Mouse (Mus musculus): ENCODE measurements around the gene Gm28035. TPM values are rescaled to one million over a fixed set of nuclear protein-coding genes. Genes with fewer than 3 reads are reported as not detected.
A peak's percentile ranks its signal among the peaks of the same experiment; 100 is the strongest.

Gm28035 gene
- polyA plus RNA-seq, 1 experiment = 0.98 TPM

DNA sequence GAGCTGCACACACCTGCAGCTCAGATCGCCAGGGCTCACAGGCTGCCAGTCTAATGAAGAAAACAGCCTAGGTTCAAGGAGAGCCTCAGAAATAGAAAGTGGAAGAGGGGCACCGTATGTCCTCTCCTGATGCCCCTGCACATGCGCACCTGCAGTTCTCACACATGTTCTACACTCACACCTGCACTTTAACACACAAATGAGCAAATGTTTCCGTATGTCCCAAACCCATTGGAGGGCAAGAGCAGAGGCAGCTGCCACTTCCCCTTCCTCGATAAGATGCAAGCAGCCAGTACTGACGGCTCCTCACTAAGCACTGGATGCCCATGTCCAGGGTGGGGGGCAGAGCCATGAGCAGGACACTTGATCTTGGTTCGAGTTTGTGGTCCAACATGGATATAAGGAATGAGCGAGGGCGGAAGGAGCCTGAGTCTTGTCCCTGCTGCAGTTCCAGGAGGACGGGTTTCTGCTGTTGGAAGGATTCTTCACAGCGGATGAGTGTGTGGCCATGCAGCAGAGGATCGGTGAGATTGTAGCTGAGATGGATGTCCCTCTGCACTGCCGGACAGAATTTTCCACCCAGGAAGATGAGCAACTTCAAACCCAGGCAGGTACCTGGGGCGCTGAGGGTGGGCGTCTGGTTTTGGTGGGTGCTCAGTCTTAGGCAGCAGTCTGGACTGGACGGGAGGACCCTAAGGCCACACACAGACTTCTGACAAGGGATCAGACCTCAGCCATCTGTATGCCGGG is 29.0 kb downstream of the Gm28035 start:
- Histone ChIP-seq H3K27ac (ENCODE audit: control insufficient read depth, insufficient read depth, low read depth, low read length) (no peak overlapping the region), H3K4me1 (ENCODE audit: control insufficient read depth, insufficient read depth, low read length) (peaks cover 3% of the 10 kb centered on the region; the same call in 1 of the 2 replicates), H3K36me3 (ENCODE audit: control insufficient read depth, insufficient read depth, low read length) (no peaks in the 10 kb centered on the region), H3K27me3 (ENCODE audit: control insufficient read depth, insufficient read depth, low read length) (no peaks in the 10 kb centered on the region), H3K4me3 (ENCODE audit: control insufficient read depth, low read depth, low read length) (no peak overlapping the region)
- TF ChIP-seq POLR2A (IDR thresholded peaks at IDR 0.05; ENCODE audit: control insufficient read depth, low read depth, low read length) (no peak), CTCF (IDR thresholded peaks at IDR 0.05; ENCODE audit: control insufficient read depth, insufficient read depth, insufficient replicate concordance, low read depth, low read length) (no peak)

DNA sequence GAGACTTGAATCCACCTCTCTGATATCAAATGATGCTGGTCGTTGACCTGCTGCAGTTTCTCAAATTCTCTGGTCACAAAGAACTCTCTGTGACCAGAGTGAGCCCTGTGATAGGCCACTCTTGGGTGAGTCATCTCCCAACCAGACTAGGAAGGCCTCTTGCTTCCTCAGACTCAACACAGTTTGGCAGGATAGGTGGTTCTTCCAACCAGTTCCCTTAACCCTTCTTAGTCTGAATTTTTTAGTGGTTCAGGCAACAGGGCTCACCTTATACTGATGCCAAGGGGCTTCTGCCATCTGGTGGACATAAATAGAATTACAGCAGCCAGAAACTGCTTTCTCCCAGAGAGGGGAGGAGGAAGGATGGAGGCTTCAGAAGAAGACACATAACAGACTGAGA is 29.8 kb downstream of the Gm28035 start:
- Histone ChIP-seq H3K4me1 (ENCODE audit: control insufficient read depth, insufficient read depth, low read length) (peaks cover 1% of the 10 kb centered on the region; the same call in 1 of the 2 replicates), H3K4me3 (ENCODE audit: control insufficient read depth, low read depth, low read length) (no peak overlapping the region), H3K36me3 (ENCODE audit: control insufficient read depth, insufficient read depth, low read length) (no peaks in the 10 kb centered on the region), H3K27me3 (ENCODE audit: control insufficient read depth, insufficient read depth, low read length) (no peaks in the 10 kb centered on the region), H3K27ac (ENCODE audit: control insufficient read depth, insufficient read depth, low read depth, low read length) (no peak overlapping the region)
- TF ChIP-seq POLR2A (IDR thresholded peaks at IDR 0.05; ENCODE audit: control insufficient read depth, low read depth, low read length) = no peak
- no peak for TF ChIP-seq CTCF (IDR thresholded peaks at IDR 0.05; ENCODE audit: control insufficient read depth, insufficient read depth, insufficient replicate concordance, low read depth, low read length)

DNA sequence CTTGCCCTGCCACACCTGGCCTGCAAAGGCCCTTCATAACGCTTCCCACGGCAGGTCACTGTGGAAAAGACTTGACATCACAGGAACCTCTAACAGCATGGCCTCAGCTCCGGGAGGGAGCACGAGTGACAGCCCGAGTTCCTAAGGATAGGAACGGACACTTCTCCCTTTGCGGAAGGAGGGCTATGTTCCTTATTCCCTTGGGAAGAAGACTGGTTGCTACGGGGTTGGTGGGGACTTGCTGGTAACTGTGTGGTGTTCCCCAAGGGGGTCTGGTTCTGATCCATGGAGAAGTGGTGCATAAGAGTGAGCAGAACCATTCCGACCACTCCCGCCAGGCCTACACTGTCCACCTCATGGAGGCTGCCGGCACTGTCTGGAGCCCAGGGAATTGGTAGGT is 40.4 kb downstream of the Gm28035 start, which contains the start of gene Gm28038:
TSS of gene Gm28038 (plus strand) at position 301 of the 400 bp plus-strand sequence.
- Histone ChIP-seq H3K4me3 (ENCODE audit: control insufficient read depth, low read depth, low read length) (no peak within 1 kb of the TSS), H3K27me3 (ENCODE audit: control insufficient read depth, insufficient read depth, low read length) (no peaks in the 10 kb centered on the region), H3K27ac (ENCODE audit: control insufficient read depth, insufficient read depth, low read depth, low read length) (no peak within 1 kb of the TSS), H3K4me1 (ENCODE audit: control insufficient read depth, insufficient read depth, low read length) (peaks cover 8% of the 10 kb centered on the region), H3K36me3 (ENCODE audit: control insufficient read depth, insufficient read depth, low read length) (no peaks in the 10 kb centered on the region)
- TF ChIP-seq POLR2A (IDR thresholded peaks at IDR 0.05; ENCODE audit: control insufficient read depth, low read depth, low read length) = no peak
- TF ChIP-seq CTCF (IDR thresholded peaks at IDR 0.05; ENCODE audit: control insufficient read depth, insufficient read depth, insufficient replicate concordance, low read depth, low read length) = no peak

DNA sequence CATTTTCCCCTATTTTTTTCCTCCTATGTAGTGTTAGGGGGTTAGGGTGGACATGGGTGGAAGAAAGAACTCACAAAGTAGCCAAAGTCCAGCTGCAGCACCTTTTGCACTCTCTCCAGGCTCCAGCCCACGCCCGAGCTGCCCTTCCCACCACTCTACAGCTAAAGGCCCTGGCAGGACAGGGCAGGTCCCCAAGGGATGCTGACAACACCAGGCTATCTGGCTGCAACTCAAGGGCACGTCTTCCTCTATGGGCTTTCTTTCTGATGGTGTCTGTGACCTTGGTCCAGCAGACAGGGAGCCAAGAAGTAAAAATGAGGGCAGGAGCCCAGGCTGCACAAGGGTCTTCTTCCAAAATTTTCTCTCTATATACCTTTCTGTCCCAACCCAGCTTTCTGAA is 41.3 kb downstream of the Gm28035 start:
- Histone ChIP-seq H3K4me1 (ENCODE audit: control insufficient read depth, insufficient read depth, low read length) (peaks cover 8% of the 10 kb centered on the region), H3K36me3 (ENCODE audit: control insufficient read depth, insufficient read depth, low read length) (no peaks in the 10 kb centered on the region), H3K27ac (ENCODE audit: control insufficient read depth, insufficient read depth, low read depth, low read length) (no peak overlapping the region), H3K4me3 (ENCODE audit: control insufficient read depth, low read depth, low read length) (no peak overlapping the region), H3K27me3 (ENCODE audit: control insufficient read depth, insufficient read depth, low read length) (no peaks in the 10 kb centered on the region)
- no peak for TF ChIP-seq POLR2A (IDR thresholded peaks at IDR 0.05; ENCODE audit: control insufficient read depth, low read depth, low read length)
- TF ChIP-seq CTCF (IDR thresholded peaks at IDR 0.05; ENCODE audit: control insufficient read depth, insufficient read depth, insufficient replicate concordance, low read depth, low read length) = no peak

DNA sequence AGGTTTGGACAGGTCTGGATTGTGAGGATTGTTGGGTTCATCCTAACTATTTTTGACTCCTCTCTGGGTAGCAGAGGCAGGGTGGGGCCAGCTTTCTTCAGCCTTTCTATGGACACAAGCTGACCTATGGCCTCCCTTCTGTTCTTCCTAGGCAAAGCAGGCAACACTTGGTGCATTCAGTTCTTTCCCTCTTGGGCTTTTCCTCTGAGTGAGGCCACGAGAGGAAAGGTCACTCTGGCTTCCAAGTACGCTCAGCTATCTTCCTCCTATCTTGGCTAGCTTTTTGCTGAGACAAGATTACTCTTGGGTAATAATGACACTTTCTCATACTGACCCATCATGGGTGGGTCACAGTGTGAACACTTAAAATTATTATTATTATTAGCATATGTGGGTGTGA is 42.8 kb downstream of the Gm28035 start:
- Histone ChIP-seq H3K27ac (ENCODE audit: control insufficient read depth, insufficient read depth, low read depth, low read length) (no peak overlapping the region), H3K4me3 (ENCODE audit: control insufficient read depth, low read depth, low read length) (no peak overlapping the region), H3K27me3 (ENCODE audit: control insufficient read depth, insufficient read depth, low read length) (no peaks in the 10 kb centered on the region), H3K36me3 (ENCODE audit: control insufficient read depth, insufficient read depth, low read length) (no peaks in the 10 kb centered on the region), H3K4me1 (ENCODE audit: control insufficient read depth, insufficient read depth, low read length) (peaks cover 13% of the 10 kb centered on the region)
- TF ChIP-seq CTCF (IDR thresholded peaks at IDR 0.05; ENCODE audit: control insufficient read depth, insufficient read depth, insufficient replicate concordance, low read depth, low read length) (no peak), POLR2A (IDR thresholded peaks at IDR 0.05; ENCODE audit: control insufficient read depth, low read depth, low read length) (no peak)

DNA sequence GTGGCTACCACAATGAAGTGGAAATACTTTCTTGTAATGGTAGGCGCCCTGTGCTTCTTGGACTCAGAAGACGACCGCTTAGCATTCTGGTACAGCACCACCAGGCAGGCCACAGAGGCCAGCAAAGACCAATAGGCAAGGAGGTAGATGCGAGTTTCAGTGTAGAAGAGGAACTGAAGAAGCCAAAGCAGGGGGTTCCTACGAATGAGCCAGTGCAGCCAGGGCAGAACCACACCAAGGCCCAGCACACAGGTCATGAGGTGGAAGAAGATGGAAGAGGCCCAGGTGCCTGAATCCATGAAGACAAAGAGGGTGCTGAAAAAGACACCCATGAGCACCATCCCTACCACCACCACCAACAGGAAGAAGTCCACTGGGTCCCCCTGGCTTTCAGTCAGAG is 44.6 kb downstream of the Gm28035 start:
- Histone ChIP-seq H3K4me3 (ENCODE audit: control insufficient read depth, low read depth, low read length) (no peak overlapping the region), H3K27ac (ENCODE audit: control insufficient read depth, insufficient read depth, low read depth, low read length) (no peak overlapping the region)
- TF ChIP-seq CTCF (IDR thresholded peaks at IDR 0.05; ENCODE audit: control insufficient read depth, insufficient read depth, insufficient replicate concordance, low read depth, low read length) (no peak), POLR2A (IDR thresholded peaks at IDR 0.05; ENCODE audit: control insufficient read depth, low read depth, low read length) (no peak)

DNA sequence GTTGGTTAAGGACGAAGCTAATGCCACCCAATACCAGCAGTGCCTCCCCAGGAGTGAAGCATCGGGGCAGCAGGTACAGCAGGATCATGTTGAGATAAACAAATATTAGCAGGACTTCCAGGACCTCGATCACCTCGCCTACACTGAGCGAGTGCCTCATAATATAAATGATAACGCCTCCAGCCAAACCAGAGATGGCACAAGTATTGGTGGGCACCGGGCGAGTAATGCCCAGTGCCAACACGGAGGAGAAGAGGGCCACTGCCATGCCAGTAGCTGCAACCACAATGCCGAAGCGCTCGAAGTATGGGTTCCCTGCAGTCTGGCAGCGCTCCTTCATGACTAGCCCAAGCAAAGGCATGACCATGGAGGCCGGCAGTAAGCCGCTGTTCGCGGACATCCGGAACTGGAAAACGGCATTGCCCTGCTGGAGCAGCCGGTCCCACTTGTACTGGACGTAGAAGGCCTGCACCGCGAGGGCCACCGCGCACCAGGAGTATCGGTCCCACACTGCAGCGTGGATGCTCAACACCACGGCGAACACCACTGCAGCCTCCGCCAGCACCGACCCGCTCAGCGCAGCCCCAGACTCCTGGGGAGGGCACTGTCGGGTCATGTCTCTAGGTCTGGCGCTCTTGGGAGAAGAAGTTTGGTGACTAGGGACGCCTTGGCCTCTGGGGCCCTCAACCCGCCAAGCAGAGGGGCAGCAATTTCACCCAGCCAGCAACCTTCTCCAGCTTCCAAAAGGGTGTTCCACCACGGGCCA is 45.2 kb downstream of the Gm28035 start:
- no peaks in the 10 kb centered on the region for H3K27me3 ChIP-seq (ENCODE audit: control insufficient read depth, insufficient read depth, low read length)
- H3K27ac ChIP-seq (ENCODE audit: control insufficient read depth, insufficient read depth, low read depth, low read length) = peak overlapping the region; percentile 70
- peaks cover 13% of the 10 kb centered on the region for H3K4me1 ChIP-seq (ENCODE audit: control insufficient read depth, insufficient read depth, low read length)
- TF ChIP-seq POLR2A (IDR thresholded peaks at IDR 0.05; ENCODE audit: control insufficient read depth, low read depth, low read length) (no peak), CTCF (IDR thresholded peaks at IDR 0.05; ENCODE audit: control insufficient read depth, insufficient read depth, insufficient replicate concordance, low read depth, low read length) (no peak)
- H3K4me3 ChIP-seq (ENCODE audit: control insufficient read depth, low read depth, low read length) = peak overlapping the region; percentile 97
- no peaks in the 10 kb centered on the region for H3K36me3 ChIP-seq (ENCODE audit: control insufficient read depth, insufficient read depth, low read length)

More for the DNA sequence above, 44.6 kb downstream of the Gm28035 start:
- peaks cover 13% of the 10 kb centered on the region for H3K4me1 ChIP-seq (ENCODE audit: control insufficient read depth, insufficient read depth, low read length)
- H3K36me3 ChIP-seq (ENCODE audit: control insufficient read depth, insufficient read depth, low read length) = no peaks in the 10 kb centered on the region
- no peaks in the 10 kb centered on the region for H3K27me3 ChIP-seq (ENCODE audit: control insufficient read depth, insufficient read depth, low read length)
